Mouse (Mus musculus): ENCODE data around the gene Scaper. TPM values are rescaled to one million over a fixed set of nuclear protein-coding genes. Genes with fewer than 3 reads are reported as not detected.

Gene Scaper
- polyA plus RNA-seq, 1 experiment from 2014 or later: 8.5 TPM

- Histone ChIP-seq H3K36me3 (no peaks in the 10 kb centered on the region), H3K9me3 (no peaks in the 10 kb centered on the region), H3K4me2 (replicated peaks) (peak overlapping the region; percentile 78), H3K4me3 (replicated peaks) (peak overlapping the region; percentile 46; the same call in 1 of the 2 replicates), H3K27me3 (replicated peaks) (peaks cover 57% of the 10 kb centered on the region), H3K4me1 (replicated peaks) (peaks cover 43% of the 10 kb centered on the region), H3K27ac (no peak overlapping the region), H3K9ac (no peak overlapping the region)
- 18% methylated on average over 30 of the region's 30 CpGs for WGBS
- ATAC-seq: no peak
Observed at GRCm38 (mm10) chr9:55544861-55545555, 392.9 kb downstream of the Scaper start.

GRCm38 (mm10) chr9:55543703-55544401, 394.1 kb downstream of the Scaper start:
- WGBS: 7% methylated on average over 46 of the region's 46 CpGs
- H3K36me3 ChIP-seq: no peaks in the 10 kb centered on the region
- peak overlapping the region; percentile 36 for H3K9ac ChIP-seq
- no peaks in the 10 kb centered on the region for H3K9me3 ChIP-seq
- ATAC-seq: no peak
- peak overlapping the region; percentile 46 for H3K4me3 ChIP-seq (replicated peaks)
- H3K27me3 ChIP-seq (replicated peaks): peaks cover 61% of the 10 kb centered on the region
- H3K27ac ChIP-seq: no peak overlapping the region
- H3K4me1 ChIP-seq (replicated peaks): peaks cover 50% of the 10 kb centered on the region
- H3K4me2 ChIP-seq (replicated peaks): peak overlapping the region; percentile 78

GRCm38 (mm10) chr9:55543336-55543702, 394.6 kb downstream of the Scaper start:
- Histone ChIP-seq H3K27ac (no peak overlapping the region), H3K4me3 (replicated peaks) (peak overlapping the region; percentile 46), H3K27me3 (replicated peaks) (peaks cover 62% of the 10 kb centered on the region), H3K36me3 (no peaks in the 10 kb centered on the region), H3K4me1 (replicated peaks) (peaks cover 53% of the 10 kb centered on the region), H3K4me2 (replicated peaks) (peak overlapping the region; percentile 78), H3K9ac (peak overlapping the region; percentile 48; the same call in 1 of the 2 replicates), H3K9me3 (no peaks in the 10 kb centered on the region)
- ATAC-seq: no peak
- 24% methylated on average over 8 of the region's 8 CpGs for WGBS

- 5% methylated on average over 59 of the region's 59 CpGs for WGBS
- H3K36me3 ChIP-seq: no peaks in the 10 kb centered on the region
- H3K27me3 ChIP-seq (replicated peaks): peaks cover 66% of the 10 kb centered on the region
- no peak for ATAC-seq
- peaks cover 53% of the 10 kb centered on the region for H3K4me1 ChIP-seq (replicated peaks)
- H3K4me3 ChIP-seq (replicated peaks): peak overlapping the region; percentile 46
- H3K4me2 ChIP-seq (replicated peaks): peak overlapping the region; percentile 78
- H3K9ac ChIP-seq: peak overlapping the region; percentile 48
- H3K27ac ChIP-seq: no peak overlapping the region
- H3K9me3 ChIP-seq: no peaks in the 10 kb centered on the region
Observed at GRCm38 (mm10) chr9:55542366-55543325, 395.3 kb downstream of the Scaper start.

GRCm38 (mm10) chr9:55541681-55542365, 396.1 kb downstream of the Scaper start:
- under 1% methylated on average over 58 of the region's 59 CpGs for WGBS
- H3K27me3 ChIP-seq (replicated peaks): peaks cover 66% of the 10 kb centered on the region
- no peaks in the 10 kb centered on the region for H3K36me3 ChIP-seq
- peaks cover 53% of the 10 kb centered on the region for H3K4me1 ChIP-seq (replicated peaks)
- H3K9me3 ChIP-seq: no peaks in the 10 kb centered on the region
- no peak overlapping the region for H3K27ac ChIP-seq
- peak overlapping the region; percentile 48 for H3K9ac ChIP-seq
- H3K4me3 ChIP-seq (replicated peaks): peak overlapping the region; percentile 46
- peak overlapping the region; percentile 78 for H3K4me2 ChIP-seq (replicated peaks)
- no peak for ATAC-seq

- peak overlapping the region; percentile 78 for H3K4me2 ChIP-seq (replicated peaks)
- ATAC-seq: peak; percentile 90
- H3K27ac ChIP-seq: no peak overlapping the region
- H3K9me3 ChIP-seq: no peaks in the 10 kb centered on the region
- H3K4me1 ChIP-seq (replicated peaks): peaks cover 47% of the 10 kb centered on the region
- peak overlapping the region; percentile 28 for H3K9ac ChIP-seq
- WGBS: under 1% methylated on average over 28 of the region's 28 CpGs
- H3K36me3 ChIP-seq: no peaks in the 10 kb centered on the region
- H3K4me3 ChIP-seq (replicated peaks): peak overlapping the region; percentile 46
- peaks cover 59% of the 10 kb centered on the region for H3K27me3 ChIP-seq (replicated peaks)
Observed at GRCm38 (mm10) chr9:55540888-55541287, 397.0 kb downstream of the Scaper start.

GRCm38 (mm10) chr9:55540391-55540770, 397.5 kb downstream of the Scaper start:
- peak; percentile 1; the same call in 1 of the 2 replicates for ATAC-seq
- Histone ChIP-seq H3K27ac (no peak overlapping the region; the same call in 1 of the 2 replicates), H3K4me2 (replicated peaks) (peak overlapping the region; percentile 78), H3K4me3 (replicated peaks) (peak overlapping the region; percentile 46), H3K27me3 (replicated peaks) (peaks cover 55% of the 10 kb centered on the region), H3K9me3 (no peaks in the 10 kb centered on the region), H3K36me3 (no peaks in the 10 kb centered on the region), H3K4me1 (replicated peaks) (peaks cover 42% of the 10 kb centered on the region), H3K9ac (peak overlapping the region; percentile 28)
- under 1% methylated on average over 12 of the region's 12 CpGs for WGBS

GRCm38 (mm10) chr9:55539661-55540390, 398.1 kb downstream of the Scaper start:
- ATAC-seq: no peak
- no peak overlapping the region for H3K27ac ChIP-seq
- peak overlapping the region; percentile 22; the same call in 1 of the 2 replicates for H3K9ac ChIP-seq
- H3K4me3 ChIP-seq (replicated peaks): peak overlapping the region; percentile 46
- H3K4me1 ChIP-seq (replicated peaks): peaks cover 37% of the 10 kb centered on the region
- peak overlapping the region; percentile 78 for H3K4me2 ChIP-seq (replicated peaks)
- no peaks in the 10 kb centered on the region for H3K36me3 ChIP-seq
- 3% methylated on average over 31 of the region's 31 CpGs for WGBS
- H3K27me3 ChIP-seq (replicated peaks): peaks cover 49% of the 10 kb centered on the region
- H3K9me3 ChIP-seq: no peaks in the 10 kb centered on the region

- Histone ChIP-seq H3K36me3 (no peaks in the 10 kb centered on the region), H3K4me1 (replicated peaks) (peaks cover 30% of the 10 kb centered on the region), H3K27ac (no peak overlapping the region), H3K4me2 (replicated peaks) (peak overlapping the region; percentile 78; the same call in 1 of the 2 replicates), H3K9me3 (no peaks in the 10 kb centered on the region), H3K4me3 (replicated peaks) (no peak overlapping the region), H3K27me3 (replicated peaks) (peaks cover 45% of the 10 kb centered on the region), H3K9ac (no peak overlapping the region)
- ATAC-seq: no peak
- 33% methylated on average over 1 of the region's 1 CpGs for WGBS
Observed at GRCm38 (mm10) chr9:55539006-55539405, 398.9 kb downstream of the Scaper start.

- ATAC-seq: no peak
- peak within 1 kb of the TSS; percentile 78 for H3K4me2 ChIP-seq (replicated peaks)
- peak within 1 kb of the TSS; percentile 46 for H3K4me3 ChIP-seq (replicated peaks)
- H3K9me3 ChIP-seq: no peaks in the 10 kb centered on the region
- WGBS: 30% methylated on average over 4 of the region's 4 CpGs
- no peaks in the 10 kb centered on the region for H3K36me3 ChIP-seq
- H3K4me1 ChIP-seq (replicated peaks): peaks cover 25% of the 10 kb centered on the region
- H3K27me3 ChIP-seq (replicated peaks): peaks cover 39% of the 10 kb centered on the region
- H3K27ac ChIP-seq: no peak within 1 kb of the TSS
- H3K9ac ChIP-seq: peak within 1 kb of the TSS; percentile 22; the same call in 1 of the 2 replicates
Observed at GRCm38 (mm10) chr9:55538377-55538776, 399.5 kb downstream of the Scaper start, which contains the start of gene Isl2. Gene Isl2 (plus strand): TSS chr9:55538672.

- no peak overlapping the region for H3K4me3 ChIP-seq (replicated peaks)
- H3K4me1 ChIP-seq (replicated peaks): peaks cover 12% of the 10 kb centered on the region
- H3K27ac ChIP-seq: no peak overlapping the region
- no peaks in the 10 kb centered on the region for H3K36me3 ChIP-seq
- peaks cover 24% of the 10 kb centered on the region for H3K27me3 ChIP-seq (replicated peaks)
- ATAC-seq: no peak
- H3K9me3 ChIP-seq: no peaks in the 10 kb centered on the region
- no peak overlapping the region for H3K9ac ChIP-seq
- no peak overlapping the region for H3K4me2 ChIP-seq (replicated peaks)
- 27% methylated on average over 3 of the region's 3 CpGs for WGBS
Observed at GRCm38 (mm10) chr9:55535907-55536306, 402.0 kb downstream of the Scaper start.
